Mouse (Mus musculus) CH12.LX (cell line): Measurements from ENCODE around the gene Ttll9. TPM values are rescaled to one million over a fixed set of nuclear protein-coding genes. Genes with fewer than 3 reads are reported as not detected.

Experiments used
- DNase-seq: peaks from one replicate; pipeline ENCODE4 v3.0.0-alpha.2; 2013; ENCODE audit errors: extremely low read depth
- H3K27ac ChIP-seq: 2 replicates; pipeline ENCODE4 v1.5.1; 2012; ENCODE audit warnings: low read depth, mild to moderate bottlenecking, control low read depth, moderate library complexity; ENCODE audit not compliant: insufficient read depth
- H3K27me3 ChIP-seq: replicated peaks from 2 replicates; pipeline ENCODE3; 2012; ENCODE audit warnings: inconsistent platforms
- H3K36me3 ChIP-seq, 2 experiments: replicated peaks in 1 of 2; 2 replicates each; pipeline versions ENCODE3 to v1.6.1; 2012; ENCODE audit warnings: inconsistent platforms in 1 of 2, low read length in 1 of 2, mild to moderate bottlenecking in 1 of 2, mixed read lengths in 1 of 2, moderate library complexity in 1 of 2; ENCODE audit not compliant: control insufficient read depth in 1 of 2, insufficient read depth in 1 of 2
- H3K4me1 ChIP-seq, 2 experiments: 2 replicates each; pipeline ENCODE4 v1.6.1; 2012; ENCODE audit warnings: inconsistent platforms in 1 of 2, moderate library complexity in 1 of 2; ENCODE audit not compliant: insufficient read depth in 2 of 2, control insufficient read depth in 1 of 2
- H3K4me2 ChIP-seq: 2 replicates; pipeline ENCODE4 v1.6.1; 2012; ENCODE audit warnings: low read depth, mild to moderate bottlenecking, control low read depth; ENCODE audit not compliant: poor library complexity, insufficient read depth, severe bottlenecking
- H3K4me3 ChIP-seq, 3 experiments: fragments of 150-350 bp in 1 of 3; sonication (generic) in 1 of 3; replicated peaks in 1 of 3; 2 replicates each; pipeline versions ENCODE3 to v1.5.1; 2011 to 2012; ENCODE audit warnings: low read depth in 2 of 3, low read length in 2 of 3, mild to moderate bottlenecking in 2 of 3, moderate library complexity in 2 of 3, control low read depth in 1 of 3, improper control_type of control experiment in 1 of 3, inconsistent platforms in 1 of 3, mixed read lengths in 1 of 3; ENCODE audit not compliant: poor library complexity in 1 of 3
- H3K79me2 ChIP-seq: replicated peaks from 2 replicates; pipeline ENCODE4 v1.6.1; 2012; ENCODE audit warnings: mild to moderate bottlenecking, moderate library complexity; ENCODE audit not compliant: control insufficient read depth, poor library complexity, insufficient read depth, severe bottlenecking; ENCODE audit errors: extremely low read depth
- H3K9ac ChIP-seq: 2 replicates; pipeline ENCODE4 v1.6.1; 2012; ENCODE audit warnings: low read depth, mild to moderate bottlenecking, control low read depth, moderate library complexity; ENCODE audit not compliant: insufficient read depth
- H3K9me3 ChIP-seq: replicated peaks from 2 replicates; pipeline ENCODE3; 2012; ENCODE audit warnings: low read length, inconsistent platforms, mixed read lengths
- BHLHE40 ChIP-seq: IDR thresholded peaks from 2 replicates; pipeline ENCODE4 v1.6.1; 2011; ENCODE audit warnings: mild to moderate bottlenecking, low read depth, low read length, improper control_type of control experiment
- CHD1 ChIP-seq: IDR thresholded peaks from 2 replicates; pipeline ENCODE4 v1.6.1; 2012; ENCODE audit warnings: low read depth, low read length, improper control_type of control experiment, inconsistent platforms
- CHD2 ChIP-seq: IDR thresholded peaks from 2 replicates; pipeline ENCODE4 v1.6.1; 2011; ENCODE audit warnings: low read length, improper control_type of control experiment
- ELF1 ChIP-seq: IDR thresholded peaks from 2 replicates; pipeline ENCODE4 v1.6.1; 2014; ENCODE audit warnings: low read depth, mild to moderate bottlenecking, inconsistent platforms, low read length, improper control_type of control experiment
- EP300 ChIP-seq: IDR thresholded peaks from 2 replicates; pipeline ENCODE4 v1.6.1; 2011; ENCODE audit warnings: low read length, improper control_type of control experiment
- GABPA ChIP-seq: IDR thresholded peaks from 2 replicates; pipeline ENCODE4 v1.6.1; 2012; ENCODE audit warnings: low read depth, low read length, improper control_type of control experiment, inconsistent platforms; ENCODE audit not compliant: insufficient replicate concordance
- IRF4 ChIP-seq: IDR thresholded peaks from 2 replicates; pipeline ENCODE4 v1.6.1; 2014; ENCODE audit warnings: low read depth, mild to moderate bottlenecking, inconsistent platforms, low read length, improper control_type of control experiment
- JUN ChIP-seq: IDR thresholded peaks from 2 replicates; pipeline ENCODE4 v1.6.1; 2011; ENCODE audit warnings: low read depth, mild to moderate bottlenecking, low read length, improper control_type of control experiment, moderate library complexity; ENCODE audit not compliant: insufficient read depth
- JUND ChIP-seq: conservative IDR thresholded peaks from 2 replicates; pipeline ENCODE4 v1.6.1; 2011; ENCODE audit warnings: low read depth, low read length, improper control_type of control experiment
- KAT2A ChIP-seq: IDR thresholded peaks from 2 replicates; pipeline ENCODE4 v1.6.1; 2012; ENCODE audit warnings: low read length, improper control_type of control experiment, inconsistent platforms; ENCODE audit not compliant: insufficient replicate concordance
- MAFK ChIP-seq: IDR thresholded peaks from 2 replicates; pipeline ENCODE4 v1.6.1; 2011; ENCODE audit warnings: low read length, improper control_type of control experiment; ENCODE audit not compliant: insufficient replicate concordance
- MAZ ChIP-seq: IDR thresholded peaks from 2 replicates; pipeline ENCODE4 v1.6.1; 2012; ENCODE audit warnings: low read depth, mild to moderate bottlenecking, inconsistent platforms, low read length, improper control_type of control experiment, moderate library complexity
- MEF2A ChIP-seq: IDR thresholded peaks from 2 replicates; pipeline ENCODE4 v1.6.1; 2014; ENCODE audit warnings: low read depth, mild to moderate bottlenecking, inconsistent platforms, low read length, improper control_type of control experiment, borderline replicate concordance
- MXI1 ChIP-seq: IDR thresholded peaks from 2 replicates; pipeline ENCODE4 v1.6.1; 2011; ENCODE audit warnings: mild to moderate bottlenecking, low read depth, low read length, improper control_type of control experiment
- MYC ChIP-seq: IDR thresholded peaks from 2 replicates; pipeline ENCODE4 v1.6.1; 2011; ENCODE audit warnings: low read depth, mild to moderate bottlenecking, improper control_type of control experiment, low read length
- NRF1 ChIP-seq: IDR thresholded peaks from 2 replicates; pipeline ENCODE4 v1.6.1; 2014; ENCODE audit warnings: low read depth, mild to moderate bottlenecking, inconsistent platforms, low read length, improper control_type of control experiment, moderate library complexity
- PAX5 ChIP-seq: IDR thresholded peaks from 2 replicates; pipeline ENCODE4 v1.6.1; 2012; ENCODE audit warnings: low read length, inconsistent platforms, mixed read lengths
- POLR2A ChIP-seq: IDR thresholded peaks from 2 replicates; pipeline ENCODE4 v1.6.1; 2011; ENCODE audit warnings: low read depth, mild to moderate bottlenecking, improper control_type of control experiment, low read length
- POLR2AphosphoS2 ChIP-seq: IDR thresholded peaks from 2 replicates; pipeline ENCODE4 v1.6.1; 2011; ENCODE audit warnings: low read depth, low read length, improper control_type of control experiment
- RAD21 ChIP-seq: IDR thresholded peaks from 2 replicates; pipeline ENCODE4 v1.6.1; 2011; ENCODE audit warnings: low read depth, mild to moderate bottlenecking, low read length, improper control_type of control experiment, moderate library complexity
- RCOR1 ChIP-seq: conservative IDR thresholded peaks from 2 replicates; pipeline ENCODE4 v1.6.1; 2012; ENCODE audit warnings: low read depth, mild to moderate bottlenecking, inconsistent platforms, low read length, improper control_type of control experiment
- SIN3A ChIP-seq: IDR thresholded peaks from 2 replicates; pipeline ENCODE4 v1.6.1; 2012; ENCODE audit warnings: low read length, improper control_type of control experiment, inconsistent platforms
- TCF12 ChIP-seq: IDR thresholded peaks from 2 replicates; pipeline ENCODE4 v1.6.1; 2014; ENCODE audit warnings: low read depth, mild to moderate bottlenecking, inconsistent platforms, low read length, improper control_type of control experiment
- USF1 ChIP-seq: IDR thresholded peaks from 2 replicates; pipeline ENCODE4 v1.6.1; 2014; ENCODE audit warnings: low read depth, mild to moderate bottlenecking, inconsistent platforms, low read length, improper control_type of control experiment
- ZC3H11A ChIP-seq: IDR thresholded peaks from 2 replicates; pipeline ENCODE4 v1.6.1; 2012; ENCODE audit warnings: low read depth, mild to moderate bottlenecking, inconsistent platforms, low read length, improper control_type of control experiment
- ZKSCAN1 ChIP-seq: IDR thresholded peaks from 2 replicates; pipeline ENCODE4 v1.6.1; 2012; ENCODE audit warnings: low read depth, inconsistent platforms, low read length, improper control_type of control experiment, borderline replicate concordance
- ZMIZ1 ChIP-seq: IDR thresholded peaks from 2 replicates; pipeline ENCODE4 v1.6.1; 2012; ENCODE audit warnings: low read depth, mild to moderate bottlenecking, inconsistent platforms, low read length, improper control_type of control experiment
- dilution Hi-C: fragments of 300-500 bp; cut with MboI; formaldehyde crosslinking; loops from 2 replicates; pipeline ENCODE4 v1.14.3; 2020; ENCODE audit warnings: low sequenced_read_pairs; ENCODE audit not compliant: extremely low pct_unique_long_range_greater_than_20kb, extremely low pct_ligation_motif_present
- in situ Hi-C: fragments of 300-500 bp; cut with MboI; formaldehyde crosslinking; loops from 3 replicates; pipeline ENCODE4 v1.14.3; 2019; ENCODE audit warnings: low sequenced_read_pairs, low pct_ligation_motif_present, low pct_unique_long_range_greater_than_20kb, mixed read lengths
- polyA plus RNA-seq: library from polyadenylated mRNA; unstranded; fragments of >175 nt; gene quantifications from 2 replicates; pipeline ENCODE4 v1.2.1, GENCODE M21; 2012; ENCODE audit warnings: low read depth; ENCODE audit not compliant: insufficient read length
- total RNA-seq, 2 experiments: library from RNA; depleted of rRNA; stranded (reverse); fragments of 300-350 nt in 1 of 2; fragments of >200 nt in 1 of 2; gene quantifications; 2 replicates each; pipeline ENCODE4 v1.2.3; 2012 to 2014

Gene Ttll9
- total and polyA plus RNA-seq, 3 experiments, result 1.5 to 1.7 (median 1.7) TPM

- dilution Hi-C loops, result no loop called here
Measured at GRCm38 (mm10) chr2:152925189-152925872, 37.0 kb upstream of the Ttll9 start.

GRCm38 (mm10) chr2:152926896-152927295 is 35.4 kb upstream of the Ttll9 start:
- TF ChIP-seq SIN3A, result no peak
- no peak for TF ChIP-seq POLR2AphosphoS2
- TF ChIP-seq POLR2A, result no peak
- TF ChIP-seq RCOR1, result no peak
- TF ChIP-seq MEF2A, result no peak
- TF ChIP-seq ZMIZ1, result no peak
- TF ChIP-seq CHD1, result no peak
- no peak for TF ChIP-seq ELF1
- no peak for TF ChIP-seq ZC3H11A
- TF ChIP-seq GABPA, result no peak
- no peak for TF ChIP-seq KAT2A
- no peak for TF ChIP-seq NRF1
- no peak for TF ChIP-seq USF1
- no peak for TF ChIP-seq BHLHE40
- TF ChIP-seq MXI1, result no peak
- no peak for TF ChIP-seq TCF12
- TF ChIP-seq MAFK, result no peak
- Histone ChIP-seq H3K27ac (no peak overlapping the region), H3K27me3 (peaks cover 3% of the 10 kb centered on the region), H3K4me3 (no peak overlapping the region), H3K36me3 (no peaks in the 10 kb centered on the region), H3K4me2 (no peak overlapping the region), H3K9me3 (no peaks in the 10 kb centered on the region), H3K9ac (no peak overlapping the region), H3K4me1 (peaks cover 14 to 83% of the 10 kb centered on the region in 2 experiments), H3K79me2 (no peaks in the 10 kb centered on the region)
- in situ Hi-C loops (no loop called here), dilution Hi-C loops (no loop called here)
- DNase-seq, result no peak

More at GRCm38 (mm10) chr2:152925189-152925872, 37.0 kb upstream of the Ttll9 start:
- DNase-seq, result no peak
- peaks cover 14 to 72% of the 10 kb centered on the region in 2 experiments for H3K4me1 ChIP-seq
- TF ChIP-seq MYC (no peak), PAX5 (no peak), EP300 (no peak), CHD2 (no peak), BHLHE40 (no peak), RAD21 (no peak), TCF12 (no peak), MAZ (no peak), IRF4 (no peak), JUND (no peak), MXI1 (no peak), JUN (no peak), ZKSCAN1 (no peak), MAFK (no peak), ELF1 (no peak), SIN3A (no peak)
- TF ChIP-seq, all 38 proteins: peak for 0
- no peaks in the 10 kb centered on the region for H3K27me3 ChIP-seq
- H3K27ac ChIP-seq, result no peak overlapping the region
- no peaks in the 10 kb centered on the region for H3K36me3 ChIP-seq
- no peak overlapping the region for H3K9ac ChIP-seq
- no peak overlapping the region for H3K4me2 ChIP-seq
- H3K79me2 ChIP-seq, result no peaks in the 10 kb centered on the region
- in situ Hi-C loops, result no loop called here
- no peak overlapping the region for H3K4me3 ChIP-seq
- no peaks in the 10 kb centered on the region for H3K9me3 ChIP-seq
